Mouse (Mus musculus): Measurements from ENCODE around the gene Tldc2. TPM values are rescaled to one million over a fixed set of nuclear protein-coding genes. Genes with fewer than 3 reads are reported as not detected.
A peak's percentile ranks its signal among the peaks of the same experiment; 100 is the strongest.

The Tldc2 gene
- polyA plus RNA-seq, 1 experiment from 2014 or later: not detected

DNA sequence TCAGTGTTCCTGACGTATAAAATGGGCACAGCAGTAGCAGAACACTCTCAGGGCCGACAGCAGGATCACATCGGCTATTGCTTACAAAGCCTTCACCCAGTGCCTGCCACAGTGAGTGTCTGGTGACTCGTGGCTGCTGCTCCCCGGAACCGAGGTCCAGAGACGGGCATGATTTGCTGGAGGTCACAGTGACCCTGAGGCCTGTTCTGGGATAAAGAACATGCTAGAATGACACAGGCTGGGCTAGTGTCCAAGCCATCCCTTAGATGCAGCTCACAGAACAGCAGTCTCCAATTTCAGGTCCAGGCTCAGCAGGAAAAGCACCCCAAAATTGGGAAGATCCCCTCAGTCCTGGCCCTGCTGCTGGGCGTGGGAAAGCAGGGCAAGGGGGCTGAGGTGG is 32.6 kb upstream of the Tldc2 start:
- Histone ChIP-seq H3K79me2 (ENCODE audit: inconsistent target) (peaks cover 57% of the 10 kb centered on the region; the same call in 1 of the 2 replicates), H3K4me3 (ENCODE audit: inconsistent target) (no peak overlapping the region), H3K27ac (no peak overlapping the region), H3K36me3 (ENCODE audit: inconsistent target) (peaks cover 22% of the 10 kb centered on the region; the same call in 1 of the 2 replicates)
- WGBS (ENCODE audit: missing documents): 85% methylated on average over 8 of the region's 8 CpGs

DNA sequence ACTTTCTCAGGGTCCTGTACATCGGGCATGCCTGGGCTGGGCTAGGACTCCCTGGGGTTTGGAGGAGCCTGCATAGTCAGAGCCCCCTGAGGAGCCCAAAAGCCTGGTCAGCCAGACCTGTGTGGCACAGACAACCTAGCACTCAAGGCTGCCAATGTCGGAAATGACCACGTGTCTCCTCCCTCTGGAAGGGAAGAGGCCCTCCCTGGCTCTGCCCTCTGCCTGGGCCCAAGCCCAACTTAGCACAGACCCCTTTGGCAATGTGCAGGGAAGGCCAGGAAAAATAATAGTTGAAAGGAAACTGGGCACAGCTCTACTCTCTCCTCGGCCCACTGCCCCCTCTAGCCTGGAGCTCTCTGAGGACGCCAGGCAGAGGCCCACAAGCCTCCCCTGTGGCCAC is 32.0 kb upstream of the Tldc2 start:
- 72% methylated on average over 5 of the region's 5 CpGs for WGBS (ENCODE audit: missing documents)
- Histone ChIP-seq H3K4me3 (ENCODE audit: inconsistent target) (no peak overlapping the region), H3K36me3 (ENCODE audit: inconsistent target) (peaks cover 24% of the 10 kb centered on the region; the same call in 1 of the 2 replicates), H3K27ac (no peak overlapping the region), H3K79me2 (ENCODE audit: inconsistent target) (peaks cover 57% of the 10 kb centered on the region; the same call in 1 of the 2 replicates)

GRCm38 (mm10) chr2:157055721-157056120 is 31.1 kb upstream of the Tldc2 start:
- peaks cover 57% of the 10 kb centered on the region; the same call in 1 of the 2 replicates for H3K79me2 ChIP-seq (ENCODE audit: inconsistent target)
- H3K27ac ChIP-seq: no peak overlapping the region
- WGBS (ENCODE audit: missing documents): 91% methylated on average over 6 of the region's 6 CpGs
- no peak overlapping the region for H3K4me3 ChIP-seq (ENCODE audit: inconsistent target)
- H3K36me3 ChIP-seq (ENCODE audit: inconsistent target): peaks cover 20% of the 10 kb centered on the region; the same call in 1 of the 2 replicates

DNA sequence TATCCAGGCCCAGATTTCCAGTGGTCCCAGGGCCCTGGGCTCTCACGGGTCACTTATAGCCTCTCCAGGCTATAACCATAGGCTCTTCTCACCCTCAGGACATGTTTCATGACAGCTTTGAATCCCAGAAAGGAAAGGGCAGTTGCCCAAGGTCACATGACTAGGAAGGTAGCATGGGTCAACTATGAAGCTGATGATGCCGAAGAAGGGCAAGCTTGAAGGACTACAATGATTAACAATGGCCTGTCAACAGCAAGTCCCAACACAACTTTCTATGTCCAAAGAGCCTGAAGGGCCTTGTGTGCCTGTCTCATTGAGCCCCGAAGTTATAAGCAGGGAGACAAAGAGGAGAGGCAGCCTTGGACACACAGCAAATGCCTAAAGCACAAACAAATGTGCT is 29.7 kb upstream of the Tldc2 start:
- Histone ChIP-seq H3K79me2 (ENCODE audit: inconsistent target) (peaks cover 62% of the 10 kb centered on the region), H3K4me3 (ENCODE audit: inconsistent target) (no peak overlapping the region), H3K36me3 (ENCODE audit: inconsistent target) (peaks cover 20% of the 10 kb centered on the region; the same call in 1 of the 2 replicates), H3K27ac (no peak overlapping the region)
- WGBS (ENCODE audit: missing documents): 96% methylated on average over 3 of the region's 3 CpGs

- no peak overlapping the region for H3K4me3 ChIP-seq (ENCODE audit: inconsistent target)
- H3K36me3 ChIP-seq (ENCODE audit: inconsistent target): peaks cover 16% of the 10 kb centered on the region; the same call in 1 of the 2 replicates
- H3K27ac ChIP-seq: no peak overlapping the region
- 96% methylated on average over 4 of the region's 4 CpGs for WGBS (ENCODE audit: missing documents)
- H3K79me2 ChIP-seq (ENCODE audit: inconsistent target): peaks cover 68% of the 10 kb centered on the region
Observed at GRCm38 (mm10) chr2:157057758-157058157, 29.1 kb upstream of the Tldc2 start.

DNA sequence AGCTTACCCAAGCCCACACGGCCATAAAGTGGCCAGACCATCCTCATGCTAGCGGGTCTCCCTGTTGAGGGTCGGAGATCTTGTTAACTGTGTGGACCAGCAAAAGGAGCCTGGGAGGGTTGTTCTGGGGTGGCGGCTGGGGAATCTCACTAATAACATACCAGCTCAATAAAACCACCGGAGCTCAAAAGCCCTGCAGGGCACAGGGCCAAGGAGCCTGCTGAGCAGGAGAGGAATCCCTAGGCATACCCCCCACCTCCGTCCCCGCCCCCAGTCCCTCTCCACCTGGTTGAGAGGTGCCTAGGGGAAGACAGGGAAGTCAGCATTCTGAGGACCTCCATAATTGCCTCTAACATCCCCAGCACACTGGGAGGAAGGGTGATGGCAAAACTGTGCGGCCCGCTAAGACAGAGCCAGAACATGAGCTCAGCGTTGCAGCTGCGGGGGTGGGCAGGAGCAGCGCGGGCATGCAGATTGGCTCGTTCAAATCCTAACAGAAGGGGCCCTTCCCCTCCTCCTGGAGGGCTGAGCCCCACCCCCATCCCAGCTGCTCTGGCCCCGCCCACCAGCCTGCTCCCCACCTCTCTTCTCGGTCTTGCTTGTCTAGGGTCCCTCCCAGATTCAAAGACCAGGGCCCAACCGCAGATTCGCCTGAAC is 28.4 kb upstream of the Tldc2 start:
- 83% methylated on average over 11 of the region's 18 CpGs for WGBS (ENCODE audit: missing documents)
- Histone ChIP-seq H3K36me3 (ENCODE audit: inconsistent target) (peaks cover 9% of the 10 kb centered on the region; the same call in 1 of the 2 replicates), H3K79me2 (ENCODE audit: inconsistent target) (peaks cover 72% of the 10 kb centered on the region), H3K4me3 (ENCODE audit: inconsistent target) (no peak overlapping the region), H3K27ac (no peak overlapping the region)

- no peak overlapping the region for H3K4me3 ChIP-seq (ENCODE audit: inconsistent target)
- peaks cover 8% of the 10 kb centered on the region; the same call in 1 of the 2 replicates for H3K36me3 ChIP-seq (ENCODE audit: inconsistent target)
- H3K27ac ChIP-seq: no peak overlapping the region
- peaks cover 72% of the 10 kb centered on the region for H3K79me2 ChIP-seq (ENCODE audit: inconsistent target)
- 89% methylated on average over 8 of the region's 8 CpGs for WGBS (ENCODE audit: missing documents)
Observed at GRCm38 (mm10) chr2:157059166-157059565, 27.7 kb upstream of the Tldc2 start.

DNA sequence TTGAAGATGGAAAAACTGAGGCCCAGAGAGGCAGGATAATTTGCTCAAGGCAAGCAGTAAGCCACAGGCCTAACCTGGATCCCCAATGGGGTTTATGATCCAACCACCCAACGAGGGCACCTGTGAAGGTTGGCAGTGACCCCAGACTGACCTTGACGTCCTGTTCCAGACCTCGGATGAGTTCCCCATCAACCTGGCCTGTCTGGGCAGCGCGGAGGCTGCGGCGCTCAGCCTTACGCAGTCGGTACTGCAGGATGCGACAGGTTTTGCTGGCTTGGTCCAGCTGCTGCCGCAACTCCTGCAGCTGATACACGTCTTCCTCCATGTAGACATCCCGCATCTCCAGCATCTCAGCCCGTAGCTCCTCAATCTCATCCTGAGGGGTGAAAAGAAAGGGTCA is 26.8 kb upstream of the Tldc2 start:
- 94% methylated on average over 14 of the region's 14 CpGs for WGBS (ENCODE audit: missing documents)
- H3K4me3 ChIP-seq (ENCODE audit: inconsistent target): no peak overlapping the region
- peaks cover 80% of the 10 kb centered on the region for H3K79me2 ChIP-seq (ENCODE audit: inconsistent target)
- no peak overlapping the region for H3K27ac ChIP-seq
- peaks cover 8% of the 10 kb centered on the region; the same call in 1 of the 2 replicates for H3K36me3 ChIP-seq (ENCODE audit: inconsistent target)

DNA sequence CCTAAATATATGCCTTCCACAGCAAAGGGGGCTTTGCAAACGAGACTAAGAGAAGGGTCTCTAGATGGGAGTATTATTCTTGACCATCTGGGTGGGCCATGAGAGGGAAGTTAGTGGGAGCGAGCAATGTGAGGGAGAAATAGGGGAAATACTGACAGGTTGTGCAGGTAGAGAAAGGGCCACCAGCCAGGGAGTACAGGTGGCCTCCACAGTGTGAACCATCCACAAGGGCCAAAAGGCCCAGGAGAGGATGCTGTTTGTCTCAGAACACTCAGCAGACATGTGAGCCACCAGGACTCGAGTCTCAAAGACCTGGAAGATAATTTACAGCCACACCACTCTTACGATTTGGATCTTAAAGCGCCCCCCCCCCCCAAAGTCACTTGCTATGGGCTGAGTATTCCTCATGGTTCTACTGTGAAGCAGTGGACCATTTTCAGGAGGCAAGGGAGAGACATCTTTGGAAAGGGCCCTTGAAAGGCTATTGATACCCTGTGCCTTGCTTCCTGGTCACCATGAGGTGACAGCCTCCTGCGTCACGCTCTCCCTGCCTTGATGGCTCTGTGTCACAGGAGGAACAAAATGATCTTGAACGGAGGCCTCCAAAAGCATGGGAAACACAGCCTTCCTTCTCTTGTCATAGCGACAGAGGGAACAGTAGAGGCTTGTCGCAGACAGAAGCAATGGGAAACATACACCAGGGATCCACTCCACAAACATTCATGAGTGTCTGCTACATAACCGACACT is 26.1 kb upstream of the Tldc2 start:
- 91% methylated on average over 11 of the region's 11 CpGs for WGBS (ENCODE audit: missing documents)
- H3K27ac ChIP-seq: no peak overlapping the region
- peaks cover 85% of the 10 kb centered on the region for H3K79me2 ChIP-seq (ENCODE audit: inconsistent target)
- peaks cover 8% of the 10 kb centered on the region; the same call in 1 of the 2 replicates for H3K36me3 ChIP-seq (ENCODE audit: inconsistent target)
- H3K4me3 ChIP-seq (ENCODE audit: inconsistent target): no peak overlapping the region

- WGBS (ENCODE audit: missing documents): 7% methylated on average over 4 of the region's 4 CpGs
- Histone ChIP-seq H3K79me2 (ENCODE audit: inconsistent target) (peaks cover 90% of the 10 kb centered on the region), H3K36me3 (ENCODE audit: inconsistent target) (peaks cover 8% of the 10 kb centered on the region; the same call in 1 of the 2 replicates), H3K27ac (peak overlapping the region; percentile 92), H3K4me3 (ENCODE audit: inconsistent target) (no peak overlapping the region)
Observed at GRCm38 (mm10) chr2:157063241-157063700, 23.6 kb upstream of the Tldc2 start.

DNA sequence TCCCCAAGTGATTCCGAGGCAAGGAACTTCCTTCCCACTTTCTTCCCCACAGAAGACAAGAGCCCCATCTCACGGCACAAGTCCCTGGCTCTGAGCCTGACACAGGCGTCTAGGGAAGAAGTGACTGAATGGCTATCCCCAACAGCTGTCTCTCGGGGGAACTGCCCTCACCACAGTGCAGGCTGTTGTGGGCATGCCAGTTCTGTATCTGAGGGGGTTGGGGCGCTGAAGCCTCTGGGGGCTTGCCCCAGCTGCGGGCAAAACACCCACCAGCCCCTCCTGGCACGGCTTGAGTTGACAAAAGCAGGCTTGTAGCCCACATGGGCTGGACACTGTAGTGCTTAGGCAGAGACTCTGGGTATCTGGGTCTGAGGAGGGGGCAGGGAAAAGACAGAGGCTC is 22.7 kb upstream of the Tldc2 start:
- peaks cover 90% of the 10 kb centered on the region for H3K79me2 ChIP-seq (ENCODE audit: inconsistent target)
- H3K4me3 ChIP-seq (ENCODE audit: inconsistent target): no peak overlapping the region
- H3K36me3 ChIP-seq (ENCODE audit: inconsistent target): peaks cover 6% of the 10 kb centered on the region; the same call in 1 of the 2 replicates
- H3K27ac ChIP-seq: peak overlapping the region; percentile 92
- 3% methylated on average over 7 of the region's 7 CpGs for WGBS (ENCODE audit: missing documents)

GRCm38 (mm10) chr2:157064978-157065878 is 21.6 kb upstream of the Tldc2 start:
- 94% methylated on average over 14 of the region's 14 CpGs for WGBS (ENCODE audit: missing documents)

DNA sequence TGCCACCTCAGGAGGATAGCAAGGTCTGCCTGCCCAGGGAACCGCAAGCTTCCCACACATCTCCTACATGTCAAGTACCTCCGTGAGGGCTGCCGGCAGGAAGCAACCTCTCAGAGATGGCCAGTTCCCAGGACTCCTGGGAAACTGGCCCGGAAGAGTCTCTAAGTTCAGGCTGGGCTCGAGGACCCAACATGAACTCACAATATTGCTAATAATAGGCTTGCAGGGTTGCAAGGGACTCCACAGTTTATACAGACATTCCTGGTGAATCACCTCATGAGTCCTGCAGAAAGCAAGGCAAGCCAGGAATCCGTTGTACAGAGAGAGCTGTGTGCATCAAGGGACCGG is 21.0 kb upstream of the Tldc2 start:
- H3K36me3 ChIP-seq (ENCODE audit: inconsistent target): no peaks in the 10 kb centered on the region
- H3K79me2 ChIP-seq (ENCODE audit: inconsistent target): peaks cover 74% of the 10 kb centered on the region
- no peak overlapping the region for H3K27ac ChIP-seq
- no peak overlapping the region for H3K4me3 ChIP-seq (ENCODE audit: inconsistent target)
- WGBS (ENCODE audit: missing documents): 94% methylated on average over 7 of the region's 7 CpGs

More at GRCm38 (mm10) chr2:157064978-157065878, 21.6 kb upstream of the Tldc2 start:
- Histone ChIP-seq H3K79me2 (ENCODE audit: inconsistent target) (peaks cover 80% of the 10 kb centered on the region), H3K36me3 (ENCODE audit: inconsistent target) (no peaks in the 10 kb centered on the region; the same call in 1 of the 2 replicates), H3K4me3 (ENCODE audit: inconsistent target) (no peak overlapping the region), H3K27ac (peak overlapping the region; percentile 92)

GRCm38 (mm10) chr2:157066731-157067430 is 20.0 kb upstream of the Tldc2 start:
- H3K4me3 ChIP-seq (ENCODE audit: inconsistent target): no peak overlapping the region
- H3K36me3 ChIP-seq (ENCODE audit: inconsistent target): no peaks in the 10 kb centered on the region
- WGBS (ENCODE audit: missing documents): 95% methylated on average over 7 of the region's 7 CpGs
- peaks cover 74% of the 10 kb centered on the region for H3K79me2 ChIP-seq (ENCODE audit: inconsistent target)
- no peak overlapping the region for H3K27ac ChIP-seq

Data from macrophage (primary cell).